8 mouse cellular contexts compared by ENCODE assay signal in genomic region chr3:103573791-103574166, GRCm38 (mm10). TPM values are rescaled to one million over a fixed set of nuclear protein-coding genes. Genes with fewer than 3 reads are reported as not detected.
DNase-seq lines count a peak whose midpoint lies in the region; ATAC-seq and TF ChIP-seq lines count a peak whose summit lies in the region.

No protein-coding gene starts in this region.

- H3K4me3 ChIP-seq in forebrain, embryonic 10.5 days, result peak overlapping the region; percentile 32
- peak overlapping the region; percentile 3; the same call in 1 of the 2 replicates for H3K4me3 ChIP-seq in hindbrain, embryonic 12.5 days
- H3K4me3 ChIP-seq in liver, embryonic 14.5 days (ENCODE audit: insufficient read depth in 1 of 2, low read depth in 2 of 2, low read length in 2 of 2), result no peak overlapping the region
- peak overlapping the region; percentile 21 for H3K4me3 ChIP-seq in neural tube, embryonic 15.5 days (replicated peaks)

- DNase-seq in heart, adult 18-20 months, result peak; percentile 23 to 76
- DNase-seq in heart, adult 9 months (ENCODE audit: low spot score in 2 of 2), result no peak
- DNase-seq in adipocyte (ENCODE audit: low spot score), result peak; percentile 64
- DNase-seq in forebrain, embryonic 10.5 days (ENCODE audit: extremely low spot score, low spot score), result peak; percentile 75
- DNase-seq in liver, embryonic 14.5 days (ENCODE audit: low read depth in 3 of 3, low spot score in 3 of 3), result peak; percentile 17 to 36 (median 29)
- DNase-seq in frontal cortex, adult 2 months (ENCODE audit: extremely low spot score in 1 of 2, low spot score in 1 of 2), result no peak

- TF ChIP-seq CTCF in liver, embryonic 14.5 days (IDR thresholded peaks at IDR 0.05; ENCODE audit: low read depth), result no peak

- H3K27me3 ChIP-seq in forebrain, embryonic 10.5 days (ENCODE audit: poor library complexity, severe bottlenecking), result peaks cover 98% of the 10 kb centered on the region
- H3K27me3 ChIP-seq in hindbrain, embryonic 12.5 days, result peaks cover 85% of the 10 kb centered on the region
- H3K27me3 ChIP-seq in liver, embryonic 14.5 days (ENCODE audit: control insufficient read depth, insufficient read depth, low read length), result peaks cover 59% of the 10 kb centered on the region
- peaks cover 21% of the 10 kb centered on the region for H3K27me3 ChIP-seq in neural tube, embryonic 15.5 days (replicated peaks)

- H3K27ac ChIP-seq in forebrain, embryonic 10.5 days, result no peak overlapping the region
- no peak overlapping the region for H3K27ac ChIP-seq in hindbrain, embryonic 12.5 days
- no peak overlapping the region for H3K27ac ChIP-seq in liver, embryonic 14.5 days
- H3K27ac ChIP-seq in neural tube, embryonic 15.5 days (replicated peaks), result no peak overlapping the region

- H3K9ac ChIP-seq in hindbrain, embryonic 12.5 days, result no peak overlapping the region
- no peak overlapping the region for H3K9ac ChIP-seq in liver, embryonic 14.5 days (replicated peaks)
- 0 out of 2 replicates have a peak overlapping the region, but pooled peaks have one; percentile 2 for H3K9ac ChIP-seq in neural tube, embryonic 15.5 days (replicated peaks)

- TF ChIP-seq EP300 in liver, embryonic 14.5 days (IDR thresholded peaks at IDR 0.05; ENCODE audit: low read depth), result no peak

- H3K36me3 ChIP-seq in forebrain, embryonic 10.5 days (replicated peaks), result no peaks in the 10 kb centered on the region
- H3K36me3 ChIP-seq in hindbrain, embryonic 12.5 days, result no peaks in the 10 kb centered on the region
- no peaks in the 10 kb centered on the region for H3K36me3 ChIP-seq in liver, embryonic 14.5 days (replicated peaks; ENCODE audit: control insufficient read depth, insufficient read depth, low read depth)
- no peaks in the 10 kb centered on the region for H3K36me3 ChIP-seq in neural tube, embryonic 15.5 days

- H3K9me3 ChIP-seq in forebrain, embryonic 10.5 days, result no peaks in the 10 kb centered on the region
- no peaks in the 10 kb centered on the region for H3K9me3 ChIP-seq in hindbrain, embryonic 12.5 days (replicated peaks)
- no peaks in the 10 kb centered on the region for H3K9me3 ChIP-seq in liver, embryonic 14.5 days (ENCODE audit: control insufficient read depth, low read length)
- H3K9me3 ChIP-seq in neural tube, embryonic 15.5 days (replicated peaks), result no peaks in the 10 kb centered on the region

- peaks cover 42% of the 10 kb centered on the region for H3K4me1 ChIP-seq in forebrain, embryonic 10.5 days
- H3K4me1 ChIP-seq in hindbrain, embryonic 12.5 days, result peaks cover 31% of the 10 kb centered on the region
- H3K4me1 ChIP-seq in liver, embryonic 14.5 days (replicated peaks; ENCODE audit: control insufficient read depth in 2 of 2, insufficient read depth in 2 of 2, low read length in 1 of 2), result no peaks in the 10 kb centered on the region
- H3K4me1 ChIP-seq in neural tube, embryonic 15.5 days, result peaks cover 46% of the 10 kb centered on the region

- under 1% methylated on average over 14 of the region's 14 CpGs for WGBS in forebrain, embryonic 10.5 days
- 1% methylated on average over 14 of the region's 14 CpGs for WGBS in hindbrain, embryonic 12.5 days
- 3% methylated on average over 14 of the region's 14 CpGs for WGBS in liver, embryonic 14.5 days (ENCODE audit: insufficient replicate concordance)
- WGBS in neural tube, embryonic 15.5 days, result 2% methylated on average over 14 of the region's 14 CpGs

- peak; percentile 35; the same call in 1 of the 2 replicates for ATAC-seq in hindbrain, embryonic 12.5 days (ENCODE audit: low FRiP score)
- no peak for ATAC-seq in liver, embryonic 14.5 days (ENCODE audit: insufficient read depth)
- 0 out of 2 replicates have a peak, but pooled peaks have one; percentile 25 for ATAC-seq in neural tube, embryonic 15.5 days (ENCODE audit: low FRiP score)

- H3K4me2 ChIP-seq in hindbrain, embryonic 12.5 days (replicated peaks), result peak overlapping the region; percentile 43
- no peak overlapping the region for H3K4me2 ChIP-seq in liver, embryonic 14.5 days (ENCODE audit: low read depth)
- peak overlapping the region; percentile 97 for H3K4me2 ChIP-seq in neural tube, embryonic 15.5 days

RNA-seq across cellular contexts. Expression of gene Syt6, which starts 1.3 kb away (rescaled TPM):
- not detected for total RNA-seq in heart, adult 18-20 months (2021)
- polyA plus RNA-seq in forebrain, embryonic 10.5 days (2016; fragmentation: Nextera tagmentation; extraction: Ambion mirVana), result 0.22 and 0.33 TPM in 2 replicates
- polyA plus RNA-seq in hindbrain, embryonic 12.5 days (2016; fragmentation: Nextera tagmentation; extraction: Ambion mirVana), result 4.7 and 6.8 TPM in 2 replicates
- polyA plus RNA-seq in liver, embryonic 14.5 days (2012; rRNA removed), result 0.01 and 0.02 TPM in 2 replicates
- polyA plus RNA-seq in liver, embryonic 14.5 days (2014; fragmentation: Nextera tagmentation; extraction: Ambion mirVana), result not detected in 2 replicates
- 11.8 and 14.1 TPM in 2 replicates for polyA plus RNA-seq in neural tube, embryonic 15.5 days (2015; fragmentation: Nextera tagmentation; extraction: Ambion mirVana)
- polyA plus RNA-seq in frontal cortex, adult 2 months (2012; rRNA removed), result 61.9 and 68.6 TPM in 2 replicates

Comparison
In these comparisons a context has a peak if more than half of its experiments do, and no peak if none do; other contexts are left out.
1. DNase-seq: peak in heart, adult 18-20 months (2 of 2), adipocyte (single experiment), forebrain, embryonic 10.5 days (single experiment) and liver, embryonic 14.5 days (3 of 3); none in heart, adult 9 months (0 of 2) and frontal cortex, adult 2 months (0 of 2).
2. H3K4me3 ChIP-seq: peak in forebrain, embryonic 10.5 days (single experiment), hindbrain, embryonic 12.5 days (single experiment) and neural tube, embryonic 15.5 days (single experiment); none in liver, embryonic 14.5 days (0 of 2).